Mouse (Mus musculus) neutrophil, adult 5-6 weeks (primary cell): ENCODE results near the gene Mettl26. TPM values are rescaled to one million over a fixed set of nuclear protein-coding genes. Genes with fewer than 3 reads are reported as not detected.

Experiments
- ATAC-seq: fragments of 151-379, 151-347 bp; 2 replicates; pipeline ENCODE4 v1.8.0; 2017; ENCODE audit warnings: mild to moderate bottlenecking, moderate TSS enrichment; ENCODE audit not compliant: insufficient number of reproducible peaks, poor library complexity, low FRiP score, severe bottlenecking; ENCODE audit errors: extremely low read depth
- total RNA-seq: library from RNA; stranded (forward); fragments of 200-1000 nt; gene quantifications from 2 replicates; pipeline ENCODE4 v1.2.3, GENCODE M21; 2017

Mettl26 gene
- total RNA-seq: 5.8 and 7.1 TPM in 2 replicates

GRCm38 (mm10) chr17:25874721-25875170 lies at the start of gene Mettl26:
TSS of gene Mettl26 (plus strand) at chr17:25875074.
- ATAC-seq: peak; percentile 63

GRCm38 (mm10) chr17:25825311-25825710 lies 49.6 kb upstream of the Mettl26 start:
- no peak for ATAC-seq

- no peak for ATAC-seq
Measured at GRCm38 (mm10) chr17:25825984-25826570, 48.8 kb upstream of the Mettl26 start.

GRCm38 (mm10) chr17:25827011-25827410 lies 47.9 kb upstream of the Mettl26 start:
- ATAC-seq: no peak

- no peak for ATAC-seq
Measured at GRCm38 (mm10) chr17:25827546-25828222, 47.2 kb upstream of the Mettl26 start.

GRCm38 (mm10) chr17:25828223-25828594 lies 46.7 kb upstream of the Mettl26 start:
- no peak for ATAC-seq

GRCm38 (mm10) chr17:25828712-25829557 lies 45.9 kb upstream of the Mettl26 start, which contains the start of gene Jmjd8:
TSS of gene Jmjd8 (plus strand) at chr17:25828867.
- ATAC-seq: no peak

GRCm38 (mm10) chr17:25829558-25830017 lies 45.3 kb upstream of the Mettl26 start:
- no peak for ATAC-seq

GRCm38 (mm10) chr17:25830200-25830753 lies 44.6 kb upstream of the Mettl26 start:
- ATAC-seq: no peak

GRCm38 (mm10) chr17:25830806-25831431 lies 44.0 kb upstream of the Mettl26 start:
- ATAC-seq: no peak

GRCm38 (mm10) chr17:25831451-25832281 lies 43.2 kb upstream of the Mettl26 start:
- no peak for ATAC-seq

GRCm38 (mm10) chr17:25832436-25833290 lies 42.2 kb upstream of the Mettl26 start:
- ATAC-seq: peak; percentile 89

- ATAC-seq: peak; percentile 0; the same call in 1 of the 2 replicates
Measured at GRCm38 (mm10) chr17:25833291-25833663, 41.6 kb upstream of the Mettl26 start, which contains the start of gene Stub1. TSS of gene Stub1 (minus strand) at chr17:25833404.

GRCm38 (mm10) chr17:25833961-25834594 lies 40.8 kb upstream of the Mettl26 start:
- no peak for ATAC-seq

GRCm38 (mm10) chr17:25834595-25835222 lies 40.2 kb upstream of the Mettl26 start:
- no peak for ATAC-seq

- no peak for ATAC-seq
Measured at GRCm38 (mm10) chr17:25835301-25835700, 39.6 kb upstream of the Mettl26 start.
